Mouse (Mus musculus) layer of hippocampus, adult 18-20 months (tissue): ENCODE data around the gene Dach2. TPM values are rescaled to one million over a fixed set of nuclear protein-coding genes. Genes with fewer than 3 reads are reported as not detected.
"Not testable (repeated sequence)": the region's sequence is repeated elsewhere in the genome, so short reads cannot be mapped to it uniquely, and the experiment has no call there.

Experiments used
- DNase-seq, 2 experiments: peaks; one replicate each; pipeline ENCODE4 v3.0.0; 2022; ENCODE audit warnings: low spot score in 2 of 2
- long read RNA-seq: library from polyadenylated mRNA; stranded (forward); transcript quantifications from one replicate; pipeline ENCODE4 v2.0.0, GENCODE M21; 2021
- total RNA-seq, 2 experiments: library from RNA; stranded (reverse); gene quantifications; 2 replicates each; pipeline ENCODE4 v1.2.3; 2021

Dach2 gene
- 1 to 10 TPM in 1 of 2 experiments, under 1 TPM in 1; 0.76 to 1.4 TPM for total RNA-seq
- long read RNA-seq, result 0 reads

GRCm38 (mm10) chrX:113297404-113297803 is at the start of gene Dach2:
TSS of gene Dach2 (plus strand) at chrX:113297510.
- DNase-seq, result no peak

DNA sequence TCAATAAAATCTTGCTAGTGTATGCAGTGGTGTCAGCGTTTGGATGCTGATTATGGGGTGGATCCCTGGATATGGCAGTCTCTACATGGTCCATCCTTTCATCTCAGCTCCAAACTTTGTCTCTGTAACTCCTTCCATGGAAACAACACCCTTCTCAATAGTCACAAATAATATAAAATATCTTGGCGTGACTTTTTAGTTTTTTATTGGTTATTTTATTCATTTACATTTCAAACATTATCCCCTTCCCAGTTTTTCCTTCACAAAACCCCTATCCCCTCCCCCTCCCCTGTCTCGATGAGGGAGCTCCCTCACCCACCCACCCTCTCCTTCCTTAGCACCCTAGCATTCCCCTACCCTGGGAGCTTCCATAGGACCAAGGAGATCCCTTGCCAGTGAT is 44.9 kb upstream of the Dach2 start:
- DNase-seq, result not testable (repeated sequence)

GRCm38 (mm10) chrX:113298031-113298430 is 721 bp downstream of the Dach2 start:
- peak; percentile 1 to 2 for DNase-seq

DNA sequence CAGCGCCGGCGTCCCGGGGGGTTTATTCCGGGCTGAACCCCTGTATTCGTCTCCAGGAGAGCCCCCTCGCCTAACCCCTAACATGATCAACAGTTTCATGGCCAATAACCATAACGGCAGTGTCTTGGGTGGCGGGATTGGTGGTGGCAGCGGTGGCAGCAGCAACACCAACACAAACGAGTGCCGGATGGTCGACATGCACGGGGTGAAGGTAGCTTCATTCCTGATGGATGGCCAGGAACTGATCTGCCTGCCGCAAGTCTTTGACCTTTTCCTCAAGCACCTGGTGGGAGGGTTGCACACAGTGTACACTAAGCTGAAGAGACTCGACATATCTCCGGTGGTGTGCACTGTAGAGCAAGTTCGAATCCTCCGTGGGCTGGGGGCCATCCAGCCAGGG is 1.2 kb downstream of the Dach2 start:
- no peak for DNase-seq

- peak in 1 of 2 experiments; percentile 0 for DNase-seq
Observed at GRCm38 (mm10) chrX:113304323-113304722, 7.0 kb downstream of the Dach2 start.

DNA sequence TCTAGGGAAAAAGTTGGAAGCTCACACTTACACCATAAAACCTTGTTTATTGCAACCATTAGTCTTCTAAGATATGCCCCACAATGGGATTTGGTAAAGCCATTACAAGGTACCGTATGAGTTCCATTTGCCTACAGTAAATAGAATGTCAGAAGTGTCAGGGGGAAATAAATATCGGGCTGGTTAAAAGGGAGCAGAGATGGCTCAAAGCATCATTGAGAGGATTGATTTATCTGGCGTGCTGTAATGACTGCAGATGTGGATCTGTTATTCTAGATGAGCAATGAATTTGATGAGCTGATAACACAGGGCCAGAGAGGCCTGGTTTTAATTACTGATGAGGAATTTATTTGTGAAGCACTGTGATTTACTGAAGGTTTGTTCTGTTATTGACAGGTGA is 40.8 kb downstream of the Dach2 start:
- DNase-seq, result no peak

- DNase-seq, result no peak
Observed at GRCm38 (mm10) chrX:113394417-113394816, 97.1 kb downstream of the Dach2 start.

DNA sequence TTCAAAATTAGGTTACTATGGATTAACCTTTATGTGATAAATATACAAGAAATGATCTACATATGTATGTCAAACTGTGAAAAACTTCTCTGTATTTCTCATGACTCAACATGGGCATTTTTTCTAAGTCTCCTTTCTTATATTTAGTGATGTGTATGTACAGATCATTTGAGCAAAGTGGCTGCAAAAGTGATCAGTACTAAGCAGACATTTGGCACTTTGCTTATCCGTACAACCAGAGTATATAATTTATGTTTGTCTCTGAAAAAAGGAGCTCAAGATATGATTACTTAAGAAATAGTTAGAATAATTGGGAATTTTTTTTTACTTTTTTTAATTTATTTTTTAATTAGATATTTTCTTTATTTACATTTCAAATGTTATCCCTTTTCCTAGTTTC is 111.4 kb downstream of the Dach2 start:
- no peak for DNase-seq

DNA sequence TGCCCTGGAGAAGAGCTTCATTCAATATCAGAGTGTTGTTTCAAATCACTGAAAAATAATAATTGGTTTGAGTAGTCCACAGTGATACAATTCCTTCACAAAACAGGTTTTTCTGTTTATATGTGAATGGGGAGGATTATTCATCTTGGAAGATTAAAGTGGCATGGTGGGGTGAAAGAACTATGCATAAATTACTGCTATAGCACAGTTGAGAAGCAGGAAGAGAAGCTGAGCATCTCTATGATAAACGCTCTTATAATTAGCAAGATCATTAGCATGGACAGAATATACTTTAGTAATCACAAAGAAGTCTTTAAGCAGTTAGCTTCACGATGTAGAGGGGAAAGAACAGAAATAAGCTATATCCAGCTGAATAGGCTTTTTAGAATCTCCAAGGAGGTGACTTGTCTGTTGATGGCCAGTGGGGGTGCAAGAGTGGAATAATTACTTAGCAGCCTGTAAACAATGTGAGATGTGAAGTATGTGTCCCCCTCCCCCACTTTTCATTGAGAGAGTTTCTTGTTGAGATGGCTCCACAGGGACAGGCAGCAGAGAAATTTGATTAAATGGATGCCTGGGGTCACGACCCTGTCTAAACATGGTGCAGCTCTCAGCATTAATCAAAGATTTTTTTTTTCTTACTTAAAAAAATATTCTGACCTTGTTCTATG is 124.3 kb downstream of the Dach2 start:
- no peak for DNase-seq

DNA sequence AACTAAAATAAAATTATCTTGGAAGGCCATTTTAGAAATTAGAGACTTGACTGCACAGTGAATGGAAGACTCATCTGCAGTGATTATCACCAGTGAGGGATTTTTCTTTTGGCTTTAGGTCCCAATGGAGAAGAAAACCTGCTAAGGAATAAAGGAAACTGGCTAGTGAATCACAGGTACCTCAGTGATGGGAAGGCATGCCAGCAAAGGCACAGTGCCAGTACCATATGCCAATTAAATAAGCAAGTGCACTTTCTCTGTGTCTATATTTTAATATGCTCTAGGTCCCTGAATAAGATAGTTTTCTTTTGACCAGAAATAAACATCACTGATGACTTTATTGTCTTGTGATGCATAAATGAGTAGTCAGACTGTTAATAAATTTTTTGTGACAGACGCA is 184.8 kb downstream of the Dach2 start:
- no peak for DNase-seq

- DNase-seq, result no peak
Observed at GRCm38 (mm10) chrX:113545106-113545505, 247.8 kb downstream of the Dach2 start.

GRCm38 (mm10) chrX:113563897-113564296 is 266.6 kb downstream of the Dach2 start:
- DNase-seq, result no peak

GRCm38 (mm10) chrX:113666069-113666468 is 368.8 kb downstream of the Dach2 start:
- no peak for DNase-seq

DNA sequence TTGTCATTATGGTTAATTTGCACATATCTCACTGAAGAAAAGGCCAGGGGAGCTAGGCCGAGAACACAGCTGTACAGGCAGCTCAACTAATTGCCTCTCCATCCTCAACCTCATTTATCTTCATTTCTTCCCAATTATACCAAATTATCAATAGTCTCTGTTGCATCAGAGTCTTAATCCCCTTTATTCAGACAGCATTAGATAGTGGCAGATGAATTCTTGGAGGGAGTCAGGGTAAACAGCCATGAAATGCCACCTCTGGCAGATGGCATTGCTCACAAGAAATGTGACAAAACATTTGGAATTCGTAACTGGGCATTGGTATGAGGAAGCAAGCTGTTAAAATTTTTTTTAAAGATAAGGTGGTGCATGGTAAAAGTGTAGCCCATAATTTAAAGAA is 389.9 kb downstream of the Dach2 start:
- DNase-seq, result no peak

GRCm38 (mm10) chrX:113712363-113712762 is 415.1 kb downstream of the Dach2 start:
- DNase-seq, result no peak

DNA sequence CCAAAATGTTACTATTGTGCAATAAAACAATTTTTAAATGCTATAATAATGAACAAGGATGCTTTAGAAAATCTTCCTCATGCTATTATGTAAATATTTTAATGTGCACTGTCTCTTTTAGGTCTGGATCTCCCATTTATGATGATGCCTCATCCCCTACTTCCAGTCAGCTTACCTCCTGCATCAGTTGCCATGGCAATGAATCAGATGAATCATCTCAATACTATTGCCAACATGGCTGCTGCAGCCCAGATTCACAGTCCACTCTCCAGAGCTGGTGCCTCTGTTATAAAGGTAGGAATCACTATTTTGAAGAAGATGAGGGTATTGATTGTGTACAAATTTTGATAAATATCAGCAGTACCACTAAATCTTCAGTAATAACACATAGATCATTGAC is 426.8 kb downstream of the Dach2 start:
- DNase-seq, result peak in 1 of 2 experiments; percentile 1

GRCm38 (mm10) chrX:113747122-113747521 is 449.8 kb downstream of the Dach2 start:
- no peak for DNase-seq

GRCm38 (mm10) chrX:113792264-113792663 is 495.0 kb downstream of the Dach2 start:
- DNase-seq, result peak in 1 of 2 experiments; percentile 0

- no peak for DNase-seq
Observed at GRCm38 (mm10) chrX:113810369-113810768, 513.1 kb downstream of the Dach2 start.

- no peak for DNase-seq
Observed at GRCm38 (mm10) chrX:113826810-113827209, 529.5 kb downstream of the Dach2 start.

DNA sequence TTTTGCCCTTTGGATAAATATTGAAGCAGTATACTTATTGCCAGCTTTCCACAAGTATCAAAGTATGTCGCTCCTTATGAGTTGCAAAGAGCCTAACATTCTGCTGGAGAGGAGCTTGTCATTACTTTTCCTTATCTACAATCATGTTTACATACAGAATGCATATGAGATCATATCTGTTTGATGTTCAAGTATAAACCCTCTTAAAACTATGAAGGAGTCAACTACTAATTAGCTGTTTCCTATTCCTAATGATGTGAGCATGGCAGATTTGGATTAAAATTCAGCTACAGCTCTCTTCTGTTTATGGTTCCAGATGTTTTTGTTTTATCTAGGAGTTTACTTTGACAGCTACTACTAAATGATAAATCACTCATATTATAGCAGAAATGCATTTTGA is 535.8 kb downstream of the Dach2 start:
- no peak for DNase-seq

GRCm38 (mm10) chrX:113867835-113868495 is 570.7 kb downstream of the Dach2 start:
- DNase-seq, result no peak
